Mouse (Mus musculus) heart, postnatal 0 days (tissue): ENCODE results near the gene Klf5.

Experiments
- CTCF ChIP-seq: IDR thresholded peaks from 2 replicates; pipeline ENCODE4 v1.5.1; 2016; ENCODE audit warnings: antibody characterized with exemption, control low read depth, low read depth
- EP300 ChIP-seq: IDR thresholded peaks from 2 replicates; pipeline ENCODE4 v1.6.1; 2016; ENCODE audit warnings: antibody characterized with exemption, low read depth

GRCm38 (mm10) chr14:99355610-99355870 is 57.0 kb downstream of the Klf5 start:
- TF ChIP-seq CTCF (no peak), EP300 (no peak)
